Mouse (Mus musculus) olfactory bulb, adult 2 months (tissue): ENCODE results near the gene Jak1. TPM values are rescaled to one million over a fixed set of nuclear protein-coding genes. Genes with fewer than 3 reads are reported as not detected.
A peak's percentile ranks its signal among the peaks of the same experiment; 100 is the strongest.

Experiments used
- H3K27ac ChIP-seq: fragments of 200-500 bp; 2 replicates; pipeline ENCODE4 v1.5.1; 2012; ENCODE audit warnings: low read depth, low read length; ENCODE audit not compliant: insufficient read depth
- H3K4me1 ChIP-seq: fragments of 200-500 bp; 2 replicates; pipeline ENCODE4 v1.6.1; 2012; ENCODE audit warnings: low read length; ENCODE audit not compliant: control insufficient read depth, insufficient read depth
- H3K4me3 ChIP-seq: fragments of 200-500 bp; 2 replicates; pipeline ENCODE4 v1.5.1; 2012; ENCODE audit warnings: mild to moderate bottlenecking, low read depth, low read length, moderate library complexity; ENCODE audit not compliant: insufficient read depth
- CTCF ChIP-seq: fragments of 200-500 bp; IDR thresholded peaks from 2 replicates; pipeline ENCODE4 v1.5.1; 2012; ENCODE audit warnings: low read depth, mild to moderate bottlenecking, low read length, moderate library complexity; ENCODE audit not compliant: insufficient read depth
- POLR2A ChIP-seq: fragments of 200-500 bp; IDR thresholded peaks from 2 replicates; pipeline ENCODE4 v1.6.1; 2012; ENCODE audit warnings: mild to moderate bottlenecking, low read depth, low read length, moderate library complexity; ENCODE audit not compliant: insufficient read depth
- WGBS: fragments of 180-500 bp; shearing (Covaris S2); methylation state at CpG from one replicate; pipeline ENCODE4 v1.1.7; 2018; 5-methylcytosine and 5-hydroxymethylcytosine counted together
- polyA plus RNA-seq: library from polyadenylated mRNA; stranded (reverse); fragments of >200 nt; gene quantifications from 2 replicates; pipeline ENCODE4 v1.2.4, GENCODE M21; 2012; ENCODE audit warnings: low replicate concordance; ENCODE audit not compliant: missing spikeins, insufficient read depth, insufficient read length

Gene Jak1
- polyA plus RNA-seq, 1 experiment, result 548 TPM

- no peak overlapping the region for H3K4me3 ChIP-seq
- no peak for TF ChIP-seq CTCF
- no peak for TF ChIP-seq POLR2A
- peaks cover 5% of the 10 kb centered on the region; the same call in 1 of the 2 replicates for H3K4me1 ChIP-seq
- WGBS, result 79% methylated on average over 3 of the region's 3 CpGs
- no peak overlapping the region for H3K27ac ChIP-seq
Measured at GRCm38 (mm10) chr4:101185216-101185615, 79.9 kb downstream of the Jak1 start.

DNA sequence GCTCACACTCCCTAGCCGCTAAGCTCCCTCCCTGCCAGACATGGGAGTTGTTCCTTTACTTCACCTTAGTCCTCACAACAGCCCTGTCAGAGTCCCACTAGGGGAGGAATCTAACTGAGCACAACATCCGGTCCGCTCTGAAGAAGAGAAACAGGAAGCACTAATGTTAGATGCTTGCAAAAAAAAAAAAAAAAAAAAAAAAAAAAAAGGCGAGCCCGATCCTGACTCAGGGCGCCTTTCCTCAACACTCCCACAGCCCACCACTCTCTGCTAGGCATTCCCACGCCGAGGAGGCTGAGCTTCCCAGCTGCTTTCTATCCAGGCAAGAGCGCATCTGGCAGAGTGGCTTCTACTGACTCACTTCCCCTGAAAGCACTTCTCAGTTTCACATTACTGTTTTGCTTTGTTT, 82.5 kb downstream of the Jak1 start:
- TF ChIP-seq CTCF (no peak), POLR2A (no peak)

GRCm38 (mm10) chr4:101180681-101181080, 84.4 kb downstream of the Jak1 start:
- no peak overlapping the region for H3K4me3 ChIP-seq
- H3K4me1 ChIP-seq, result peaks cover 2% of the 10 kb centered on the region; the same call in 1 of the 2 replicates
- no peak overlapping the region for H3K27ac ChIP-seq
- 80% methylated on average over 5 of the region's 5 CpGs for WGBS
- TF ChIP-seq CTCF, result no peak
- no peak for TF ChIP-seq POLR2A

More for the DNA sequence above, 82.5 kb downstream of the Jak1 start:
- H3K27ac ChIP-seq, result peak overlapping the region; percentile 33; the same call in 1 of the 2 replicates
- 40% methylated on average over 9 of the region's 9 CpGs for WGBS
- H3K4me1 ChIP-seq, result peaks cover 2% of the 10 kb centered on the region; the same call in 1 of the 2 replicates
- no peak overlapping the region for H3K4me3 ChIP-seq

GRCm38 (mm10) chr4:101179836-101180235, 85.2 kb downstream of the Jak1 start:
- WGBS, result 70% methylated on average over 6 of the region's 6 CpGs
- TF ChIP-seq POLR2A, result no peak
- no peak for TF ChIP-seq CTCF
- Histone ChIP-seq H3K4me1 (peaks cover 2% of the 10 kb centered on the region; the same call in 1 of the 2 replicates), H3K27ac (no peak overlapping the region), H3K4me3 (no peak overlapping the region)

DNA sequence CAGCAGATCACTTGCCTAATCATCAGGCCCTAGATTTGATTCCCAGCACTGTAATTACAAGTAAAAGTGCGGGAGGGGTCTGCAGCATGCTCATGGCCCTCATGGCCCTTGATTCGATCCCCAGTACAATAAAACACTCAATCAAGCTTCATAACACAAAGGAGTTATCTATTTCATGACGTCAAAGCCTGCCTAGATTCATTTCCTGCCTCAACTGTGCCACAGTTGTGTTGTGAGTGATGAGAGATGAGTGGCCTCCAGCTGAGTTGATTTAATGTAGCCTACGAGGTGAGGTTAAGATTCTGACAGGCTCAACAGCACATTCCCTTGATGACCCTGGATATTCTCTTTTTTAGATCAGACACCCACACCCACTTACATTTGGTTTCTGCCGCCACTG, 86.0 kb downstream of the Jak1 start:
- WGBS, result 65% methylated on average over 5 of the region's 5 CpGs
- H3K27ac ChIP-seq, result no peak overlapping the region
- H3K4me3 ChIP-seq, result no peak overlapping the region
- H3K4me1 ChIP-seq, result peaks cover 2% of the 10 kb centered on the region; the same call in 1 of the 2 replicates
- TF ChIP-seq CTCF (no peak), POLR2A (no peak)

- peaks cover 4% of the 10 kb centered on the region; the same call in 1 of the 2 replicates for H3K4me1 ChIP-seq
- H3K4me3 ChIP-seq, result no peak overlapping the region
- 94% methylated on average over 3 of the region's 3 CpGs for WGBS
- no peak for TF ChIP-seq CTCF
- no peak for TF ChIP-seq POLR2A
- H3K27ac ChIP-seq, result no peak overlapping the region
Measured at GRCm38 (mm10) chr4:101177796-101178195, 87.3 kb downstream of the Jak1 start.

DNA sequence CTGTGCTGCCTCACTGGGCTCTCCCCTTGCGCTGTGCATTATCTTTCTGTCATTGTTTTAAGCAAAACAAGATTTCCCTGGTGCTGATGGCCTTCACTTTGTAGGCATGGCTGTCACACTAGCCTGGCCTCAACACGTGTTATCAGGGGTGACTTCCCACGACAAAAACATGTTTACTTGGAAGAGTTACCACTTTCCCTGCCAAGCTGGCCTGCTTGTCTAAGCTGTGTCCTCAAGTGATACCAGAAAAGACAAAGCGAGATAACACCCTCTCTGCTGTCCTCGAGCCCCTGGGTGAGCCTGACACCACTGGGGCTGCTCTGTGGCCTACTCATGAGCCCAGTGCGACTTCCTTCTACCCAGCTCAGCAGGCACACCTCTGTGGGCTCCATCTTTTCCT, 89.0 kb downstream of the Jak1 start:
- 83% methylated on average over 6 of the region's 6 CpGs for WGBS
- no peak overlapping the region for H3K27ac ChIP-seq
- TF ChIP-seq CTCF (no peak), POLR2A (no peak)

DNA sequence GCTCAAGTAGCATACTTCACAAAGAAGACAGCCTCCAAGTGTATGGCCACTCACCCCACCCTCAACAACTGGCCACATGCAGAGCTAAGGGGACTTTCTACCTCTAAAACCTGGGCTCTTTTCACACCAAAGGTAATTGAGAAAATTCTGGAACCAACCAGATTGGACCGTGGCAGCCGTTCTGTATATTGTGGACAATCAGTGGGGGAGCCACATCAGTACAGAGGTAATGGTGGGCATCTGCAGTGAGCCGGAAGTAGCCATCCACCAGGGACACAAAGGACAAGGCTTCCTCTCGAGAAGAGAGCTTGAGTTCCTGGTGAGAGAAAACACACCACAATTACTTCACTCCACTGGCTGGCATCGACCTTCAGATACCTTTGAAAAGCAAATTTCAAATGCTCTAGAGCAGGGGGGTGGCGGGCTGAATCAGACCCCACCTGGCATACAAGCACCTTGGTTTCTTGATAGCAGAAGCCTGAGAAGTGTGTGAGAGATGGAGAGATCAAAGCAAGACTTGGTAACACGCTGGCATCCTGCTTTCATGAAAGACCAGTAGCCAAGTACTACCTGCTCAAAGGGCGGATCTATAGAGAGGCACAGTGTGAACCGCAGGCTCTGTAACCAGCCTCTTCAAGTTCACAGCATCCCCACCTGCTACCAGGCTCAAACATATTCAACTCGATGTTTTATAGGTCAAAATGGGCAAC, 90.0 kb downstream of the Jak1 start:
- Histone ChIP-seq H3K4me1 (peaks cover 2% of the 10 kb centered on the region; the same call in 1 of the 2 replicates), H3K27ac (no peak overlapping the region), H3K4me3 (no peak overlapping the region)
- 84% methylated on average over 10 of the region's 10 CpGs for WGBS
- TF ChIP-seq CTCF, result no peak
- TF ChIP-seq POLR2A, result no peak

More for the DNA sequence above, 89.0 kb downstream of the Jak1 start:
- Histone ChIP-seq H3K4me3 (no peak overlapping the region), H3K4me1 (peaks cover 2% of the 10 kb centered on the region; the same call in 1 of the 2 replicates)

GRCm38 (mm10) chr4:101172738-101173137, 92.3 kb downstream of the Jak1 start:
- no peak for TF ChIP-seq POLR2A
- TF ChIP-seq CTCF, result no peak
- WGBS, result 91% methylated on average over 2 of the region's 2 CpGs
- H3K27ac ChIP-seq, result no peak overlapping the region
- H3K4me1 ChIP-seq, result peaks cover 2% of the 10 kb centered on the region; the same call in 1 of the 2 replicates
- no peak overlapping the region for H3K4me3 ChIP-seq
